Mouse (Mus musculus) myocyte (in vitro differentiated cells): ENCODE measurements at regions not wholly inside any gene's neighbourhood (a gene's known extent, or its start where the extent isn't known, plus 50 kb on each side); places are given as distances from the start of the nearest gene placed in this dataset.

Experiments used
- CEBPB ChIP-seq: IDR thresholded peaks from 2 replicates; pipeline ENCODE4 v1.6.1; 2011; ENCODE audit warnings: mild to moderate bottlenecking, moderate library complexity; ENCODE audit not compliant: poor library complexity, insufficient read depth, severe bottlenecking
- MAX ChIP-seq: IDR thresholded peaks from one replicate; pipeline ENCODE4 v1.6.1; 2011; ENCODE audit warnings: low read depth, mild to moderate bottlenecking, control low read depth
- MYOG ChIP-seq, 3 experiments: IDR thresholded peaks; one replicate each; pipeline ENCODE4 v1.6.1; 2011; ENCODE audit warnings: control low read depth in 2 of 3, low read depth in 2 of 3, mild to moderate bottlenecking in 2 of 3; ENCODE audit not compliant: insufficient read length in 2 of 3, control insufficient read depth in 1 of 3, insufficient read depth in 1 of 3
- POLR2A ChIP-seq: IDR thresholded peaks from one replicate; pipeline ENCODE4 v1.6.1; 2011; ENCODE audit warnings: low read depth, mild to moderate bottlenecking, control low read depth, moderate library complexity; ENCODE audit not compliant: insufficient read length
- POLR2AphosphoS2 ChIP-seq: IDR thresholded peaks from one replicate; pipeline ENCODE4 v1.6.1; 2011; ENCODE audit warnings: low read depth, control low read depth; ENCODE audit not compliant: insufficient read length
- TCF12 ChIP-seq: IDR thresholded peaks from one replicate; pipeline ENCODE4 v1.6.1; 2011; ENCODE audit warnings: mild to moderate bottlenecking, control low read depth; ENCODE audit not compliant: poor library complexity, insufficient read depth, severe bottlenecking
- USF1 ChIP-seq: IDR thresholded peaks from one replicate; pipeline ENCODE4 v1.6.1; 2011; ENCODE audit warnings: low read depth, mild to moderate bottlenecking, control low read depth, moderate library complexity

- no peak for TF ChIP-seq POLR2A
- no peak for TF ChIP-seq MAX
- TF ChIP-seq CEBPB: no peak
- no peak for TF ChIP-seq USF1
- TF ChIP-seq POLR2AphosphoS2: no peak
- TF ChIP-seq TCF12: no peak
- no peak for TF ChIP-seq MYOG (IDR thresholded peaks at IDR 0.05; ENCODE audit: control insufficient read depth in 1 of 3, insufficient read depth in 1 of 3, insufficient read length in 2 of 3, low read depth in 2 of 3)
Observed at GRCm38 (mm10) chr6:50808126-50808525, 153.9 kb upstream of the Npvf start.
